Mouse (Mus musculus) MEL (cell line): ENCODE data around the gene Kifap3. TPM values are rescaled to one million over a fixed set of nuclear protein-coding genes. Genes with fewer than 3 reads are reported as not detected.

ENCODE experiments used
- DNase-seq: peaks from one replicate; pipeline ENCODE4 v3.0.0; 2011; ENCODE audit warnings: low read depth, low spot score
- H3K27ac ChIP-seq: 2 replicates; pipeline ENCODE4 v1.5.1; 2012; ENCODE audit warnings: low read depth, mild to moderate bottlenecking, control low read depth, low read length, moderate library complexity; ENCODE audit not compliant: control insufficient read depth
- H3K27me3 ChIP-seq, 2 experiments: fragments of 150-350 bp in 1 of 2; sonication (generic) in 1 of 2; 2 replicates each; pipeline ENCODE4 v1.6.1; 2012; ENCODE audit warnings: low read length in 2 of 2, mild to moderate bottlenecking in 2 of 2, improper control_type of control experiment in 1 of 2, moderate library complexity in 1 of 2; ENCODE audit not compliant: insufficient read depth in 2 of 2, control insufficient read depth in 1 of 2
- H3K36me3 ChIP-seq, 2 experiments: 2 replicates each; pipeline ENCODE4 v1.6.1; 2012 to 2014; ENCODE audit warnings: low read length in 2 of 2, improper control_type of control experiment in 1 of 2, inconsistent platforms in 1 of 2, mild to moderate bottlenecking in 1 of 2; ENCODE audit not compliant: insufficient read depth in 2 of 2, control insufficient read depth in 1 of 2
- H3K4me1 ChIP-seq, 2 experiments: fragments of 150-350 bp in 1 of 2; sonication (generic) in 1 of 2; 2 replicates each; pipeline ENCODE4 v1.6.1; 2012; ENCODE audit warnings: low read length in 2 of 2, improper control_type of control experiment in 1 of 2, mild to moderate bottlenecking in 1 of 2; ENCODE audit not compliant: insufficient read depth in 2 of 2, control insufficient read depth in 1 of 2
- H3K4me3 ChIP-seq, 2 experiments: fragments of 150-350 bp in 1 of 2; sonication (generic) in 1 of 2; 2 replicates each; pipeline ENCODE4 v1.5.1; 2012; ENCODE audit warnings: low read depth in 2 of 2, low read length in 2 of 2, mild to moderate bottlenecking in 2 of 2, moderate library complexity in 2 of 2, control low read depth in 1 of 2, improper control_type of control experiment in 1 of 2; ENCODE audit not compliant: control insufficient read depth in 1 of 2, insufficient read depth in 1 of 2
- H3K79me2 ChIP-seq: 2 replicates; pipeline ENCODE4 v1.6.1; 2012; ENCODE audit warnings: mild to moderate bottlenecking, low read length, moderate library complexity; ENCODE audit not compliant: control insufficient read depth, poor library complexity, insufficient read depth
- H3K9ac ChIP-seq: 2 replicates; pipeline ENCODE4 v1.6.1; 2012; ENCODE audit warnings: low read depth, mild to moderate bottlenecking, control low read depth, low read length, moderate library complexity; ENCODE audit not compliant: control insufficient read depth, poor library complexity, severe bottlenecking
- H3K9me3 ChIP-seq: fragments of 150-350 bp; sonication (generic); replicated peaks from 2 replicates; pipeline ENCODE4 v1.6.1; 2012; ENCODE audit warnings: mild to moderate bottlenecking, low read length, improper control_type of control experiment, moderate library complexity; ENCODE audit not compliant: insufficient read depth
- BHLHE40 ChIP-seq: IDR thresholded peaks from 2 replicates; pipeline ENCODE4 v1.6.1; 2012; ENCODE audit warnings: low read depth, mild to moderate bottlenecking, inconsistent platforms, low read length, improper control_type of control experiment, borderline replicate concordance
- CHD1 ChIP-seq: IDR thresholded peaks from 2 replicates; pipeline ENCODE4 v1.6.1; 2012; ENCODE audit warnings: low read depth, mild to moderate bottlenecking, inconsistent platforms, low read length, improper control_type of control experiment
- CHD2 ChIP-seq: IDR thresholded peaks from 2 replicates; pipeline ENCODE4 v1.6.1; 2011; ENCODE audit warnings: low read length, improper control_type of control experiment
- CTCF ChIP-seq, 3 experiments: IDR thresholded peaks in 2 of 3; conservative IDR thresholded peaks in 1 of 3; 2 replicates each; pipeline ENCODE4 v1.5.1; 2011 to 2012; ENCODE audit warnings: low read length in 3 of 3, low read depth in 2 of 3, mild to moderate bottlenecking in 2 of 3, improper control_type of control experiment in 1 of 3, inconsistent platforms in 1 of 3, mixed read lengths in 1 of 3, moderate library complexity in 1 of 3; ENCODE audit not compliant: control insufficient read depth in 1 of 3, insufficient read depth in 1 of 3, poor library complexity in 1 of 3, severe bottlenecking in 1 of 3
- ELF1 ChIP-seq: IDR thresholded peaks from 2 replicates; pipeline ENCODE4 v1.6.1; 2014; ENCODE audit warnings: low read depth, mild to moderate bottlenecking, inconsistent platforms, low read length, improper control_type of control experiment, moderate library complexity
- EP300 ChIP-seq, 2 experiments: IDR thresholded peaks; 2 replicates each; pipeline ENCODE4 v1.6.1; 2011; ENCODE audit warnings: improper control_type of control experiment in 2 of 2, low read length in 2 of 2, low read depth in 1 of 2, mild to moderate bottlenecking in 1 of 2
- GABPA ChIP-seq: IDR thresholded peaks from 2 replicates; pipeline ENCODE4 v1.6.1; 2012; ENCODE audit warnings: low read depth, mild to moderate bottlenecking, inconsistent platforms, low read length, improper control_type of control experiment, moderate library complexity
- GATA1 ChIP-seq: IDR thresholded peaks from 2 replicates; pipeline ENCODE4 v1.6.1; 2011; ENCODE audit warnings: low read depth, low read length, improper control_type of control experiment
- HCFC1 ChIP-seq: IDR thresholded peaks from 2 replicates; pipeline ENCODE4 v1.6.1; 2012; ENCODE audit warnings: low read depth, mild to moderate bottlenecking, inconsistent platforms, low read length, improper control_type of control experiment, moderate library complexity
- JUND ChIP-seq: IDR thresholded peaks from 2 replicates; pipeline ENCODE4 v1.6.1; 2011; ENCODE audit warnings: low read depth, mild to moderate bottlenecking, improper control_type of control experiment, low read length
- KAT2A ChIP-seq: conservative IDR thresholded peaks from 2 replicates; pipeline ENCODE4 v1.6.1; 2012; ENCODE audit warnings: low read depth, low read length, improper control_type of control experiment, inconsistent platforms
- MAZ ChIP-seq: IDR thresholded peaks from 2 replicates; pipeline ENCODE4 v1.6.1; 2012; ENCODE audit warnings: low read depth, mild to moderate bottlenecking, inconsistent platforms, low read length, improper control_type of control experiment
- MEF2A ChIP-seq: IDR thresholded peaks from 2 replicates; pipeline ENCODE4 v1.6.1; 2014; ENCODE audit warnings: low read depth, mild to moderate bottlenecking, inconsistent platforms, low read length, improper control_type of control experiment; ENCODE audit not compliant: poor library complexity, insufficient replicate concordance, severe bottlenecking; ENCODE audit errors: extremely low read depth
- MYC ChIP-seq: IDR thresholded peaks from 2 replicates; pipeline ENCODE4 v1.6.1; 2011; ENCODE audit warnings: low read depth, mild to moderate bottlenecking, low read length, improper control_type of control experiment, moderate library complexity
- NRF1 ChIP-seq: IDR thresholded peaks from 2 replicates; pipeline ENCODE4 v1.6.1; 2014; ENCODE audit warnings: low read depth, mild to moderate bottlenecking, inconsistent platforms, low read length, improper control_type of control experiment, moderate library complexity; ENCODE audit not compliant: poor library complexity, insufficient read depth, severe bottlenecking
- POLR2A ChIP-seq, 2 experiments: IDR thresholded peaks; 2 replicates each; pipeline ENCODE4 v1.6.1; 2011 to 2012; ENCODE audit warnings: low read length in 2 of 2, mild to moderate bottlenecking in 2 of 2, control low read depth in 1 of 2, improper control_type of control experiment in 1 of 2, low read depth in 1 of 2, moderate library complexity in 1 of 2; ENCODE audit not compliant: control insufficient read depth in 1 of 2, insufficient read depth in 1 of 2, poor library complexity in 1 of 2
- POLR2AphosphoS2 ChIP-seq: IDR thresholded peaks from 2 replicates; pipeline ENCODE4 v1.6.1; 2011; ENCODE audit warnings: low read length, improper control_type of control experiment
- RAD21 ChIP-seq: IDR thresholded peaks from 2 replicates; pipeline ENCODE4 v1.6.1; 2011; ENCODE audit warnings: mild to moderate bottlenecking, low read depth, low read length, improper control_type of control experiment
- RCOR1 ChIP-seq: IDR thresholded peaks from 2 replicates; pipeline ENCODE4 v1.6.1; 2012; ENCODE audit warnings: low read depth, mild to moderate bottlenecking, inconsistent platforms, low read length, improper control_type of control experiment
- SIN3A ChIP-seq: IDR thresholded peaks from 2 replicates; pipeline ENCODE4 v1.6.1; 2012; ENCODE audit warnings: low read length, improper control_type of control experiment, inconsistent platforms
- TBP ChIP-seq: IDR thresholded peaks from 2 replicates; pipeline ENCODE4 v1.8.0; 2011; ENCODE audit warnings: low read depth, low read length, improper control_type of control experiment
- TCF12 ChIP-seq: IDR thresholded peaks from 2 replicates; pipeline ENCODE4 v1.6.1; 2014; ENCODE audit warnings: low read depth, mild to moderate bottlenecking, inconsistent platforms, low read length, improper control_type of control experiment, moderate library complexity
- UBTF ChIP-seq: IDR thresholded peaks from 2 replicates; pipeline ENCODE4 v1.6.1; 2012; ENCODE audit warnings: low read depth, mild to moderate bottlenecking, inconsistent platforms, low read length, improper control_type of control experiment, moderate library complexity, borderline replicate concordance; ENCODE audit not compliant: insufficient read depth
- USF1 ChIP-seq: IDR thresholded peaks from 2 replicates; pipeline ENCODE4 v1.6.1; 2014; ENCODE audit warnings: low read depth, mild to moderate bottlenecking, inconsistent platforms, low read length, improper control_type of control experiment, moderate library complexity
- ZC3H11A ChIP-seq: IDR thresholded peaks from 2 replicates; pipeline ENCODE4 v1.6.1; 2012; ENCODE audit warnings: low read depth, mild to moderate bottlenecking, inconsistent platforms, low read length, improper control_type of control experiment
- polyA plus RNA-seq, 2 experiments: library from polyadenylated mRNA; stranded (reverse) in 1 of 2; unstranded in 1 of 2; fragments of >175 nt in 1 of 2; fragments of >200 nt in 1 of 2; gene quantifications; 2 replicates each; pipeline versions ENCODE4 v1.2.1 to v1.2.4; 2012; ENCODE audit warnings: low replicate concordance in 2 of 2, low read depth in 1 of 2; ENCODE audit not compliant: insufficient read length in 2 of 2, insufficient read depth in 1 of 2, missing spikeins in 1 of 2
- total RNA-seq: library from RNA; depleted of rRNA; stranded (reverse); fragments of 300-350 nt; gene quantifications from 2 replicates; pipeline ENCODE4 v1.2.3, GENCODE M21; 2012

Gene Kifap3
- total and polyA plus RNA-seq, 3 experiments: 5.1 to 7.6 TPM; not detected in 1

GRCm38 (mm10) chr1:163903411-163903810 lies 124.0 kb downstream of the Kifap3 start:
- DNase-seq: no peak
- Histone ChIP-seq H3K27me3 (no peaks in the 10 kb centered on the region), H3K79me2 (no peaks in the 10 kb centered on the region), H3K9ac (no peak overlapping the region), H3K4me3 (no peak overlapping the region), H3K27ac (no peak overlapping the region), H3K4me1 (no peaks in the 10 kb centered on the region), H3K36me3 (peaks cover 0 to under 1% of the 10 kb centered on the region in 2 experiments; a peak in 1 of 4 replicates), H3K9me3 (no peaks in the 10 kb centered on the region)
- TF ChIP-seq USF1: no peak
- no peak for TF ChIP-seq POLR2AphosphoS2
- TF ChIP-seq GABPA: no peak
- no peak for TF ChIP-seq GATA1
- no peak for TF ChIP-seq ELF1
- no peak for TF ChIP-seq KAT2A
- no peak for TF ChIP-seq TCF12
- no peak for TF ChIP-seq CHD1
- no peak for TF ChIP-seq RAD21
- no peak for TF ChIP-seq EP300 (IDR thresholded peaks at IDR 0.05; ENCODE audit: low read depth in 1 of 2, low read length in 2 of 2)
- no peak for TF ChIP-seq CTCF (IDR thresholded peaks at IDR 0.05 in 2 of 3, conservative IDR thresholded peaks at IDR 0.05 in 1 of 3; ENCODE audit: control insufficient read depth in 1 of 3, insufficient read depth in 1 of 3, low read depth in 2 of 3, low read length in 3 of 3, poor library complexity in 1 of 3, severe bottlenecking in 1 of 3)
- no peak for TF ChIP-seq MEF2A
- no peak for TF ChIP-seq SIN3A
- no peak for TF ChIP-seq HCFC1
- TF ChIP-seq UBTF: no peak
- TF ChIP-seq CHD2: no peak

- DNase-seq: no peak
- TF ChIP-seq RAD21 (no peak), HCFC1 (no peak), POLR2A (IDR thresholded peaks at IDR 0.05; ENCODE audit: control insufficient read depth in 1 of 2, insufficient read depth in 1 of 2, low read depth in 1 of 2, low read length in 2 of 2, poor library complexity in 1 of 2) (no peak), CHD2 (no peak), JUND (no peak), MAZ (no peak), ELF1 (no peak), RCOR1 (no peak), MYC (no peak), ZC3H11A (no peak), UBTF (no peak), TCF12 (no peak), GATA1 (no peak), NRF1 (no peak), BHLHE40 (no peak), KAT2A (no peak), TBP (no peak), MEF2A (no peak), POLR2AphosphoS2 (no peak)
Measured at GRCm38 (mm10) chr1:163907007-163907811, 127.8 kb downstream of the Kifap3 start.

More at GRCm38 (mm10) chr1:163907007-163907811, 127.8 kb downstream of the Kifap3 start:
- Histone ChIP-seq H3K9ac (no peak overlapping the region), H3K4me1 (no peaks in the 10 kb centered on the region), H3K4me3 (no peak overlapping the region), H3K36me3 (no peaks in the 10 kb centered on the region), H3K9me3 (no peaks in the 10 kb centered on the region), H3K27ac (no peak overlapping the region), H3K27me3 (no peaks in the 10 kb centered on the region), H3K79me2 (no peaks in the 10 kb centered on the region)
